Mouse (Mus musculus) testis, postnatal 14 days (tissue): ENCODE results near the gene Pcgf1.

Experiments
- DNase-seq: peaks from one replicate; pipeline ENCODE4 v3.0.0; 2021; ENCODE audit warnings: low spot score

Gene Pcgf1

DNA sequence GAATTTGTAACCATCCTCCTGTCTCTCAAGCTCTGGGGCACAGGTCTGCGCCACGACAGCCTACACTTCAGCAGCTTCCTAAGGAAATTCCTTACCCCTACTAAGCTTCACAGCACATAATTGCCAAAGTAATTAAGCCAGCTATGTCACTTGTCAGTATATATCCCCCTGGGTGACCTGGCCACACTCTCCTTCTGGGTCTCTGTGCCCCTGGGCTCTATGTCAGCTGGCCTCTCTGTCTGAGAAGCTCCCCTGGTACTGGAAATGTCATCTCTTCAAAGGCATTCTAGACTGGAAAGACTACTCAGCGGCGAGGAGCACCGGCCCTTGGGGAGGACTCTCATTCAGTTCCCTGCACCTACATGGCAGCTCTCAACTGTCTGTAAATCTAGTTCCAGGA lies 45.3 kb downstream of the Pcgf1 start:
- no peak for DNase-seq

DNA sequence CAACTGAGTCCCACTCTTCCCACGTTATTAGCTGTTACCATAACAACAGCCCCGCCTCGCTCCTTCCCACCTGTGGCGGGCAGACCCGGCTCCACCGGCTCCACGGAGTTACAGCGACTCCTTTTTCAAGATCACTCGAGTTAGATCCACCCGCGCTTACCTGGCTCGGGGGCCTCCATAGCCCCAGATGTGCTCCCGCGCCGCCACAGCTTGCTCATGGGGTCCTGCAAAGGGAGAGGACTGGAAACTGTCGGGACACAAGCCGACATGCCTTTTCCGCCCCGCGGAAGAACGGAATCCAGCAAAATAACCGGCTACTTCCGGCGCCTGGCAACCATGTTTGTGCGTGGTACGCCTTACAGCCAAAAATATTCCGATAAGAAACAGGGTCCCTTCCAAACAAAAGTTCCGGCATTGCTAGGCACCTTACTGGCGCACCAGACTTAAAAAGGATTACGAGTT lies 47.2 kb downstream of the Pcgf1 start:
- DNase-seq, result peak; percentile 90

DNA sequence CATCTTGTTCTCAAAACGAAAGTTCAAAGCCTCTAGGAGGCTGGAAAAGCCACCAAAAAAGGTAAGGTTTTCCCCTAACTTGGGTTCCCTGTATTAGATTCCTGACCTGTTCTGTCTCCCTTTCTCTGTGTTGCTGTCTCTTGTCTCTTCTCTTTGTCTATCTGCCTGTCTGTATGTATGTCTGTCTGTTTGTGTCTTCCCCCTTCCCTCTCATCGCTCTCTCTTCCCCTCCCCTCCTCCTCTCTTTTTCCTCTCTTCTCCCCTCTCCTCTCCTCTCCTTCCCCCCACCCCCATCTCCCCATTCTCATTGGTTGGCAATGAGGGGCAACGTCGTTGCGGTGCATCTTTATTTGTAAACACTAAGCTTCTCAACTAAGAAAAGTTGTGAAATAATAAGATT lies 47.7 kb downstream of the Pcgf1 start, which contains the start of gene Ino80b:
Gene Ino80b (minus strand): TSS at position 101 of the 400 bp plus-strand sequence.
- no peak for DNase-seq

DNA sequence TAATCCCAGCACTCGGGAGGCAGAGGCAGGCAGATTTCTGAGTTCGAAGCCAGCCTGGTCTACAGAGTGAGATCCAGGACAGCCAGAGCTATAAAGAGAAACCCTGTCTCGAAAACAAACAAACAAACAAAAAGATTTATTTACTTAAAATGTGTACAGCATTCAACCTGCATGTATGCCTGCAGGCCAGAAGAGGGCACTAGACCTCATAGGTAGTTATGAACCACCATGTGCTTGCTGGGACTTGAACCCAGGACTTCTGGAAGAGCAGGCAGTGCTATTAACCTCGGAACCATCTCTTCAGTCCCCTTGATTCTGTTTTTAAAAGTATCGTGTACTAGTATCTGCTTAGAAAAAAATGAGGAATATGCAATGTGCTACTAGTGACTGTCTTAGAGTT lies 49.8 kb downstream of the Pcgf1 start:
- no peak for DNase-seq
